Mouse (Mus musculus) cerebellum, adult 11 months (tissue): ENCODE measurements around the gene Phactr2.

Experiments
- DNase-seq: peaks from one replicate; pipeline ENCODE4 v3.0.0; 2022

Phactr2 gene

DNA sequence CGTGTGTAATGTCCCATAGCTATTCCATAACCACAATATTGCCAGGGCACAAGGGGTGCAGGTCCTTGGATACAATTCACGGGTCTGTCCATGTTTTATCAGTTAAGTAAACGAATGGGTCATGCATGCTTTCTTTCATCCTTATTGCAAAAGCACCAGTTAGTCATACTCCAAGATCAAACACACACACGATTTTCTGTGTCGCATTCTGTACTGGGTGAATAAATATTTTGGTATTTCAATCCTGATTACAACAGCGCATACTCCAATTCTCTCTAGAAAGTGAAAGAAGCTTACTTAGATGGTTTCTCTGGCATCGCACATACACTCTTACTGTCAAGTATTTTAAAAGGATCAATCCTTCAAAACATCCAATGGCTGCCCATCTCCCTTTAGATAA, 203.9 kb downstream of the Phactr2 start:
- DNase-seq: no peak

- DNase-seq: no peak
Observed at GRCm38 (mm10) chr10:13259251-13259650, 215.0 kb downstream of the Phactr2 start.

GRCm38 (mm10) chr10:13256196-13256595, 218.0 kb downstream of the Phactr2 start:
- DNase-seq: no peak

GRCm38 (mm10) chr10:13250280-13250679, 223.9 kb downstream of the Phactr2 start:
- no peak for DNase-seq

DNA sequence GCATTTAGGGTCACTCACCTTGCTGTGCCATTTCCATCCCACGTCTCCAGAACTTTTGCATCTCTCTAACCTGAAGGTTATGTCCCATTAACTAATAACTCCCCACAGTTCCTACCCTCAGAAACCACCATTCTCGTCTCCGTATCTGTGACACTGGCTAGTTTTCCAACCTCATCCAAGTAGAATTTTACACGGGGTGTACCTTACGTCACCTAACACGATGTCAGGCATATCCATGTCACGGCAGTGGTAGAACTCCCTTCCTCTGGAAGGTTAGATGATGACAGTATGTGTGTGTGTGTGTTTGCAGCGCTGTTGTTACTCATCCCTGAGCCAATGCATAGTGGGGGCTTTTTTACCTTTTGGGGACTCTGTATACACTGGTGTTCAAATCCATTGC, 225.1 kb downstream of the Phactr2 start:
- DNase-seq: no peak

- no peak for DNase-seq
Observed at GRCm38 (mm10) chr10:13245714-13246113, 228.5 kb downstream of the Phactr2 start.

- no peak for DNase-seq
Observed at GRCm38 (mm10) chr10:13244192-13244591, 230.0 kb downstream of the Phactr2 start.

GRCm38 (mm10) chr10:13240431-13240830, 233.8 kb downstream of the Phactr2 start:
- DNase-seq: no peak

- no peak for DNase-seq
Observed at GRCm38 (mm10) chr10:13238188-13238587, 236.0 kb downstream of the Phactr2 start.

GRCm38 (mm10) chr10:13236866-13237265, 237.3 kb downstream of the Phactr2 start:
- DNase-seq: no peak

DNA sequence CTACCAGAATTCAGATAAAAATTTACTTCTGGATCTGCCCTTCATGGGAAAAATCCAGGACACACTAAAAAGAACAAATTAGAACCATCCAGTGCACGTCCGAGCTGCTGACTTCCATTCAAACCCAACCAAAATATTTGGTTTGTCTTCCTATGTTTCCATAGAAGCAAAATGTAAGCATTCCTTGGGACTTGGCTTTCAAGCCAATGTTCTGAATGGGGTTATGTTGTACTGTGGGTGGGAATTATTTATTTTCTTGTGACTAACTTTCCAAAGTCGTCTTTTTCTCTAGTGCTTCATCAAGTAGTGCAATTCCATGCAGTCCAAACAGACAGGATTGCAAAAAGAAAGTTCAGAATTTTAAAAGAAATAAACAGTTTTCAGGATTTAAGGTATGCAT, 239.7 kb downstream of the Phactr2 start:
- no peak for DNase-seq

DNA sequence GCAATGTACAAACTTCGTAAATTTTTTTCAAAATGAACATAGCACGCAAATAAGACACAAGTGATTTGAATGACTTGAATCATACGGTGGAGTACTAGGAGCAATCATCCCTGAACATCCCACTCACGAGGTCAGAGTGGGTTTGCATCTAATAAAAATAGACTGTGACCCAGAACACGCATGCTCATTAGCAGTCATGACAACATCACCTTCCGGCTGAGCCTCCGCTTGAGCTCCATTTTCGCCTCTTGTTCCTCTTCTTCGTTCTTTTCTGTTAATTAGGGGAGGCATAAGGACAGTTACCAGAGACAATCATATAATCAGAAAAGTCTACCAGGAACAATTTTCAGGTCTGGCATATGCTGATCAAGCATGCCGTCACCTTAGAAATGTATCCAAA, 240.3 kb downstream of the Phactr2 start:
- no peak for DNase-seq

DNA sequence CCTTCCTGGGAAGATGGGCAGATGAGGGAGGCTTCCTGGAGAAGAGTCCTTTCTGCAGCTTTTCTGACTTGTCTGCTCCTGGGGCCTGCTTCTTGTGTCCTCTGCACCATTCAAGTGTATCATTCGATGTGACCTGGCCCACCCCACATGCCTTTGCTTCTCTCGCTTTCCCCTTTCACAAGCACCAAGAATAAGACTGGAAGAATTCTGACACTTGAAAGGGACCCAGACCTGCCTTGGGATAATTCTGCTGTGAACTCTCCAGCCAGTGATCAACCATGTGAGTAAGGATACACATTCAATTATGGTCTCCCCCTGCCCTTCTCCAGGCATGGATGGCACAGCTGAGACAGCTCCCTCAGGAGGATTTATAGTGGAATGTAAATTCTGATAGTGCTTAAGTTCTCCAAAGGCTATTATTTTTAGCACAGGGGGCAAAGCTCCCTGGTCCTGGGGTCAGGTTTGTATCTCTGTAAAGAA, 241.0 kb downstream of the Phactr2 start:
- no peak for DNase-seq

DNA sequence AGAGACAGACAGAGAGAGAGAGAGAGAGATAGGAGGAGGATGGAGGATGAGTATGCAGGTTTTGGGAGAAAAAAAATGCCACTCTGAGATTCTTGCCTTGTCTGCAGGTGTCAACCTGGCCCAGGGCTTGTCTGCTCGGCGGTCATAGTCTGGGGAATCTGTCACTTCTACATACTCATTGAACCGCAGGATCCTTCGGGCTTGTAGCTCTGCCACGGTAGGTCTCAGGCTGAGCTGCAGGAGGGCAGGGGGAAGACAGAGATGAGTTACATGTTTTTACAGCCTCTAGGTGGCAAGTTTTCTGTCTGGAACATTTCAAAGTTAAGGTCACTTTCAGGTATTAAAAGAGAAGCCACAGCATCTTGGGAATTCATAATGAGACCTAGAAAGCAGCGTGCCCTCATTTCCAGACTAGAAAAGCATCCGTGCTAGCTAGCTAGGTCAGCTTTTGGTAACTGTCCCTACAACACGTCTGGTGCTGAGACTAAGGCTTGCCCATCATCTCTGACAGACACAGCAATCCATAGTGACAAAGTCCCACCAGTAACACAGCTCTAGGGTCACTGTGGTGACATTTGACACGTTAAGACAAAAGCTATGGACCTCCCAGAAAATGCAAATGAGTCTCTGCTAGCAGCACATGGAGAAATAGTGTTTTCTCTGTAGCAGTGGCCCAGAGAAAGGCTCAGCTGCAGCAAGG, 241.6 kb downstream of the Phactr2 start:
- DNase-seq: no peak

- no peak for DNase-seq
Observed at GRCm38 (mm10) chr10:13230716-13231115, 243.5 kb downstream of the Phactr2 start.

GRCm38 (mm10) chr10:13225377-13226063, 248.7 kb downstream of the Phactr2 start:
- DNase-seq: no peak

DNA sequence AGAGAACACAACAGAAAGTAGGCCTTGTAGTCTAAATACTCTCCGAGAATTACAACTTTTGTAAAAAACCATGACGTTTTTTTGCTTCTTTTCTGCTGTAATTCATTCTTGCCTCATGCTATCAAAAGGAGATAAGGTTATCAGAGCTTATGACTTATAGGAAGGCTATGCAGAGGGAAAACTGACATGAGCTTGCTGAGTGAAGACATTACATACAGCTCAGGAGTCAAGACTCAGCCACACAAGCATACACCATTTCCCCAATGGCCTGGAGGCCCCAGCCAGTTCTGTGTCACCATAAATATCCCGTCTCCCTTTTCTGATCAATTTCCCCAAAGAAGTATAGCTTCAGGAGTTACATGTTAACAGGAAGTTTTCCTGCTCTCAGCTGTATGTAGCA, 252.1 kb downstream of the Phactr2 start:
- DNase-seq: no peak

GRCm38 (mm10) chr10:13220061-13220460, 254.2 kb downstream of the Phactr2 start:
- DNase-seq: no peak

DNA sequence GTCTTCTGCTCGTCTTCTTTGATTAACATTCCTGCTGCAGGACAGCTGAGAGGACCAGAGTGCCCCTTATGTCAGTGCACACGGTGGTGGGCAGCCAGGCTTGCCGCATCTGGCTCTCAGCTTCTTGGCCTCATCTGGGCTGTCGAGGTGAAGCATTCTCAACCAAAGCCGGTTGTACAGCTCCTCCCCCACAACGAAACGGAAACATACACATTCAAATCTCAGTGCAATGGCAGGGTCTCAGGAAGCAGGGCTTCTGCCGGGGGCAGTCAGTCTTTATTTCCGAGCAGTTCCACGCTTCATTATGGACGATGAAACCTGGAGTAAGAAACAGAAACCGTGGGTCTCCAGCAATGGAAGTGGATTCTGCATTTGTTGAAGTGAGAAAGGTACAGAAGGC, 260.3 kb downstream of the Phactr2 start:
- DNase-seq: no peak

- DNase-seq: no peak
Observed at GRCm38 (mm10) chr10:13212829-13213228, 261.4 kb downstream of the Phactr2 start.

DNA sequence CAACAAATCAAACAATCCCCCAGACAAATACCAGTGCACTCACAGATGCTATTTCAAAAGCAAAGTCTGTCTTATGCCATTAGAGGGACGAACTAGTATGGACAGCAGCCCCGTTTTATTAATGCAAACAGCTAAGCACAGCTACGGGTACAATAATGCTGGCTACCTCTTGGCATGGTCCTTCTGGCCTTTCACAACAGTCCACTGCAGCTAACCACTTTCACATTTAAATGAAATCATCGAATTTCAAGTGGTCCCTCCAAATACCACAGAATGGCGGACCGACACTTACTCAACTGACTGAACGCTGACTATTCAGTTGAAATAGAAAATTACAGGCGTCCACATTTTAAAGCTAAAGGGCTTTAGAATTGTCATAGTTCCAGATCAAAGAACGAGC, 261.9 kb downstream of the Phactr2 start:
- DNase-seq: no peak

DNA sequence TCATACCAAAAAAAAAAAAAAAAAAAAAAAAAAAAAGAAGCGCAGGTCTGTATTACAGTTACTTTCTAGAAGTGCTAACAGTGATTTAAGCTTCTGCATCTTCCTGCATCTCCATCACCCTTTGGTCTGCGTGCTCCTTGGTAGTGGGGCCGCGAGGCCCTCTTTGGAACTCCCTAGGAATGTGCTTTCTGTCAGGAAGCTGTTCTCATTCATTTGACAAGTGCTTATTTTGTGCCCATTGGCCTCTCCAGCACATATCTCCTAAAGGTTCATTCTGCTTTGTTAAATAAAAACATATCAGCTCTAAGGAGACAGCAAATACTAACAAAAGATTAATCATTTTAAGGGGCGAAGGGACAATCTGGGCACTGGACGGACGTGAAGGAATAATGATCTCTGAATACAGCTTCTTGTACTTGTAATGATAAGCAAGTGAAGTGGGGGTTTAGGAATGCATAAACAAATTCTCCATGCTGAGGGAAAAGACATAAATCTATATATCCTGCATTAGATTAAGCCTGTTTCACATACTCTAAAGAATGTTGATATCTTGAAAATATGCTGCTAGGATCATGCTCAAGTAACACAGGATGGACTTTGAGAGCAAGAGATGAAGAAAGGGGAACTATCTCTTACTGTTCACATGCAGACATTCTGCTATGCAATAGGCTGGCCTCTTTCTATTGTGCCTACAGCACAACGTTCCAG, 264.1 kb downstream of the Phactr2 start:
- no peak for DNase-seq

DNA sequence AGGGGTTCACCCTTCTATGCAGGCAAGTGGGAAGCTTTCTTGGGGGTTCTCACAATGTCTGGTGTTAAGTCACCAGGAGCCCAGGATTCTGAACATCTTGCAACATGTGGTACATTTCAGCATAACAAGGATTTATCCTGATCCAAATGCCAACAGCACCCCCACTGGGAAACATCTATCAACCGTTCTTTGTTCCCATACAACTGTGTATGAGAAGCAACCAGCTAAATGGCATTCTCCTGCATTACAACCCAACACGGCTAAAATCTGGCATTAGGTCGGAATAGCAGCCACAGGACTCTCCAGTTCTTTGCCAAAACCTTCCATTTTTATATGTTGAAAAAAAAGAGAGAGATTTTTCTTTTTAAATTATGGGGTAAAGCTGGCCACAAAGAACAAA, 264.7 kb downstream of the Phactr2 start:
- DNase-seq: no peak

- no peak for DNase-seq
Observed at GRCm38 (mm10) chr10:13209061-13209460, 265.2 kb downstream of the Phactr2 start.
